Mouse (Mus musculus) c-Kit-positive CD71-negative TER-119-negative erythroid progenitor cells, embryonic 14.5 days (primary cell): ENCODE measurements at regions not wholly inside any gene's neighbourhood (a gene's known extent, or its start where the extent isn't known, plus 50 kb on each side); places are given as distances from the start of the nearest gene placed in this dataset.

Experiments used
- DNase-seq: peaks from one replicate; pipeline ENCODE4 v3.0.0-alpha.2; 2013; ENCODE audit warnings: low read depth

DNA sequence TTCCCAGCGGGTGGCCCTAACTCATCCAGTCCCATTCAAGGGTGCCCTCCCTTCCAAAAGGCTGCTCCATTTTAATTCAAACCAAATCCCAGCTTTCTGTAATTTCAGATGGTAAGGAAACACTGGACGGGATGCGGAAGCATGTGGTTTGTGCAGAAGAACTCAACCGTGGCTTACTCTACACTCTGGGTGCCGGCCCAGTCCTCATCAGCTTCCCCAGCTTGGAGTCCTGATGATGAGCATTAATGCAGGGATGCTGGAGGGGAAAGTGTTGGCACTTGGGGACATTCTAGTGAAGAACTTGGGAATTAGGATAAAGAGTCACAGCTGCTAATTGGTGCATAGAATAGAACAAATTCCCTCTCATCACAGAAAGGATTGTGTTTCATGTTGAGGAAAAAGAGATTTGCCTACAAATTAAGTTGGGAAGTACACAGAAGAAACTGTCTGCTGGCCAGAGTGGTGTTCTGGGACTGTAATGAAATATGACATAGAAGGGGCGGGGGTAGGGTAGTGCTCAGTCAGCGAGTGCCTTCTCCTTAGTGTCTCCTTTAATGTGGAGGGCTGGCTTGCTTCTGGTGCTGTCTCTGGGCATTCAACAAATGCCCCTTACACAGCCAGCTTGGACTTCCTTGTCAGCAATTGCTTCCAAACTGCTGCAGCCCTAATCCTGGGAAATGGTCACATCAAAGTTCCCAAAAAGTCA, 285.0 kb upstream of the Bmper start:
- no peak for DNase-seq

DNA sequence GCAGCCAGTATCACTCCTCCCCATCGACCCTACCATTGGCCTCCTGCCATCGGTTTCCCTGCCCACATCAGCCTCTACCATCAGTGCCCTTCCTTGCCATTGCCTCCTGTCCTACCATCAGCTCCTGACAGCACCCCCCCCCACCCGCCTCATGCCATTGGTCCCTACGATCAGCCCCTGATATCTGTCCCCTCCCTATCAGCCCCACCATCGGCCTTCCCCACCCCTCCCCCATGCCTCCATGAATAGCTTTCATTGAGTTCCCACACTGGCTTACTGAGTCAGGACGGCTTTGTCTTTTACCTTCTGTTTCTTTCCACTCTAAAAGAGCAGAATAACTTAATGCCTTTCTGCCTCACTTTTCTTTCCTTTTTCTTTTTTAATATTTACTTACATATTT, 277.9 kb upstream of the Bmper start:
- no peak for DNase-seq

DNA sequence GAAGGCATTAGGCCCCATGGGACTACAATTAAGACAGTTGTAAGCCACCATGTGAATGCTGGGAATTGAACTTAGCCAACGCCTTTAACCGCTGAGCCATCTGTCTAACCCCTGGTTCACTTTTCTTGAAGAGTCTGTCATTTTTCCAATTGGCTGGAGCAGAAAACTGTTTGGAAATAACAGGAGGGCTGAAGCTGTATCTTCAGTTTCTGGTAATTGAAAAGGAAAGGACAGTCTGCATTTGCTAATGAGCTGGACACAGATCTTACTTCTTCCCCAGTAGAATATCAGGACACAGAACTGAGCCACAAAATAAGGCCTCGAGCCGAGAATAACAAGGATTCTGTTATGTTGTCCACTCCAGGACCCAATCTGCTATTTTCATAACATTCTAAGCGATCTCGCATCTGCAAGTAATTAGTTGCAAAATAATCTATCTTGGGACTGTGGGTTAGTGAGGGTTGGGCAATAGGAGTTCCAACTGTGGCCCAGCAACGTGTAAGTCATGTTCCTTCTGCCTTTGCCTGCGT, 277.4 kb upstream of the Bmper start:
- DNase-seq: no peak

DNA sequence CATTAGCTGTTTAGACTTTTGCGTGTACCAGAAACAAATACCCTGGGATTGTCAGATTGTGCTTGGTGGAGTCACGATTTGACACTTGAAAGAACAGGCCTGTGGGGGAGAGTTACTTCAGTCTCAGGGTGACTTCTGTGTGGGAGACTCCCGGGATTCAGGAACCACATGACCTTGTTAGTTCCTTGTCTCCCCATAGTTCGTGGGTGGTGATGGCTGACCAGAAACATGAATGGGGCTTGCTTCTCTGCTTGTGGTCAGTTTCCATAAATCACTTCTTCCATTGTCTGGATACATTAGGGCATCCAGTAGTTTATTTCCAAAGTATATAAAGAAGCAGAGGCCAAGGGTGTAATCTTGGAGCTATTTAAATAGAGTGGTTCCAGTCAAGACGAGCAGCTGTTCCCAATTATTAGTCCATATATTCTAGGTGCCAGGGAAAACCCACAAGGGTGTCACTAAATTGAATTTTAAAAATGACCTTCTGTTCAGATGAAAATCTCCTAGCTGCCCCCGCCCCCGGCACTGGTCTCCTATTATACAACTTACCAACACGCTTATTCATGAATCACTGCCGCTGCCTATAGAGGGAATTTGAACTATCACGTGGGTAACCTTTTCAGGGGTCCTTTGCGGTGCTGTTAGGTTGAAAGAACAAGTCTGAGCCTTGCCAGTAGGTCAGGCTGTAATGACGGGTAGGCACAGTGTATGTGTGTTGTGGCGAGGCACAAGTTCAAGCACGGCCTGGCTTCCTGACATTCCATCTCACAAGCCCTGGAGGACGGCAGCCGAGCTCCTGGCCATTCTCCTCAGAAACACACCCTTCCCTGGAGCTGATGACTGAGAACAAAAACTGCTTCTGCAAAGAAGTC, 270.1 kb upstream of the Bmper start:
- DNase-seq: no peak

- DNase-seq: no peak
Observed at GRCm38 (mm10) chr9:22962269-22962815, 260.5 kb upstream of the Bmper start.

DNA sequence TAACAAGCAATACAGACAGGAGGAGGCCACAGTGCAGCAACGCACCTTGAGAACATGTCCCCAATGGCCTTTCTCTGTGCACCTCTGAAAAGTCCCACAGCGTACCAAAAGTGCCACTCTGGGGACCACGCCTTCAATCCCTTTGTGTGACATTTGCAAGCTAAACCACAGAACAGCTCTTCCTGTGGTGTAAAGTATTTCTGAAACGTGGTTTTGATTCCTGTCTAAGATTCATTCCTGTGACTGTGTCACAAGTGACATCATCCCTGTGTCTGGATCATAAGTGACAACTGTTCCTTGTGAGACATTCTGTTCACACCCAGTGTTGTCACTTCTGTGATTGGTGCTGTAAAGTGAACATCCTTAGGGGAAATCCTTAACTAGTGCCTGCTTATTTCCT, 251.6 kb upstream of the Bmper start:
- no peak for DNase-seq

- DNase-seq: no peak
Observed at GRCm38 (mm10) chr9:22976748-22977147, 246.1 kb upstream of the Bmper start.

DNA sequence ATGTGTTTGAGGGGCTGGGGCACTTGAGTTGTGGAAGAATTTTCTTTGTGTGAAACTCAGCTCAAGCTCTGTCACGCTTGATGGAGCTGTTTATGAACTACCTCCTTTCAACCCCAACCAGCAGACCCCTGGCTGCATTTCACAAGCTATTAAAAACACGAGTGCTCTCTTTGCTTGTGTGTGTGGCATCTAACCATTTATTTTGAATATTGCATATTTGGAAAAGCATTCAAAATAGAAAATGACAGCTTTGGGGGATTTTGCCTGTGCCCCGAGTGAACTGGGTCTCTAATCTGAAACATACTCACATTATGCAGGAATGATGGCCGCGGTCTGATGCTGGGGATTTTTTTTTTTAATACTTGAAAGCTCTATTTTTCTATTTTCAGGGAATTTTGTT, 243.2 kb upstream of the Bmper start:
- no peak for DNase-seq

DNA sequence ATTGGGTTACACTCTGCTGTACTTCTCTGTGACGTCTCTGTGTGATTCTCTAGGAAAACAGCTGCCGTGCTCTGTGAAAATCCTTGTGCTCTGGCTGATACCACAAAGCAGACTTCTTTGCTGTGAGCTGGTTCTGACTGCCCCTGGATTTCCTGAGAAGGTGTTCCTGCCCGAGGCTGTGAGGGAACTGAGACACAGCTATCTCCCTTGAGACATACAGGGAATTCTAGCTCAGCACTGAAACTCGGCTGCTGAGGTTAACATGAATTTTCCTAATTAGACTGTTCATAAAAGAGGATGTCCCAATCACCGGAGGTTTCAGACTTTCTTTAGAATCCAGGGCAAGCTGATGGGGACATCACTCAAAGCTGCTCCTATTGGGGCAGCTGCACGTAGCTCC, 233.4 kb upstream of the Bmper start:
- DNase-seq: no peak

GRCm38 (mm10) chr9:22993531-22993930, 229.3 kb upstream of the Bmper start:
- DNase-seq: no peak

GRCm38 (mm10) chr9:22995564-22995963, 227.3 kb upstream of the Bmper start:
- DNase-seq: no peak

- DNase-seq: no peak
Observed at GRCm38 (mm10) chr9:22998306-22998705, 224.6 kb upstream of the Bmper start.

DNA sequence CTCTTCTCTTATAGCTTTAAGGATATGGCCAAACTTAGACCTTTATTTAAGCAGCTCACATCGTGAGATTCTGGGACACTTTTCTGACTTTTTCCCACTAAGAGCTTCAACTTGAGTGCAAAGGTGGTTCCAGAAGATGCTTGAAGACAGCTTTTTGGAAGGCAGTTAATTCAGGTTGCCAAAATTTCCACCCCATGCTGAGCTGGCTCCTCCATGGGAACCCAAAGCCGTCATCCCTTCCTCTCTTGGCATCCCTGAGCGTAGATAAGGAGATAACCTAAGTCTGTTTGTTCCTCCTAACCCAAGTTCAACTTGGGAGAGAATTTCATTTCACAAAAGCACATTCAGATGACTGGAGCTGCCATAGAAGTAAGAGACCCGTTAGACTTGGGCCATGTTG, 223.7 kb upstream of the Bmper start:
- no peak for DNase-seq

- no peak for DNase-seq
Observed at GRCm38 (mm10) chr9:23000200-23000599, 222.7 kb upstream of the Bmper start.

DNA sequence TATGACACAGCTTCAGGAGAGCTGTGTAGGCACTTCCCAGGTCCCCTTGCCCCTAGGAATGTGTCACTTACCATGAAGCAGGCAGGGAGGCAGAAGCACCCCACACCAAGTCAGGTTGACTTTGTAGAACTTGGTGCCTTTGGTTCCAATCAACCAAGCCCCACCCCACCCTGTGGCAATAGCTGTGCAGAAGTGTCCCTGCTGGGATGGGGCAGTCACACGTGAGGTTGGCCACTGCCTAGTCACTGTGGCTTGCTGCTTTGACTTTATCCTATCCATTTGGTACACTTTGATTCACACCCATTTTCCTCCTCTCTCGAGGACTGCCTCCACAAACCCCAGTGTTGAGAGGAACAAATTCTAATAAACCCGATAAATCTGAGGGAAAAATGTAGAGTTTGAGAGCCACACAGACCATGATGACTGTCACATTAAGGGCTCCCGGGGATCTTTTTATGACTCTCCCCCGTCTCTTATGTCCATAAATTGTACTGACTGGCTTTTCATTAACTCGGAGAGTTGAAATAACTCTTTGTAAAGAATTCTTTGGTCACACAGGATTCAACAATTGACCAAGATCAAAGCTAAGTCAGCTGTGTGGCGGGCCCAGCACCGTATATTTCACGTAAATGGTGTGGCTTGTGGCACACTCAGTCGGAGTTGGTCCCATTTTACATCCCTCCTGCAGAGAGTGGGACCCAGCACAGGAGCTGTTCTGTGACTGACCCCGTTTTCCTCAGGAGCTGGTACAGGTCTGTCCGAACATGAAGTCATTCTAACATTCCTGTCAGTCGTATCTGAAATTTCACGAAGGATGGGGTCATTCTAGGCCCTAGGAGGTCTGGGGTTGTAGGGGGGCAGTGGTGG, 219.4 kb upstream of the Bmper start:
- DNase-seq: no peak

- DNase-seq: no peak
Observed at GRCm38 (mm10) chr9:23005005-23005404, 217.9 kb upstream of the Bmper start.

- no peak for DNase-seq
Observed at GRCm38 (mm10) chr9:23009462-23010183, 213.3 kb upstream of the Bmper start.

- DNase-seq: no peak
Observed at GRCm38 (mm10) chr9:23011316-23011959, 211.4 kb upstream of the Bmper start.

DNA sequence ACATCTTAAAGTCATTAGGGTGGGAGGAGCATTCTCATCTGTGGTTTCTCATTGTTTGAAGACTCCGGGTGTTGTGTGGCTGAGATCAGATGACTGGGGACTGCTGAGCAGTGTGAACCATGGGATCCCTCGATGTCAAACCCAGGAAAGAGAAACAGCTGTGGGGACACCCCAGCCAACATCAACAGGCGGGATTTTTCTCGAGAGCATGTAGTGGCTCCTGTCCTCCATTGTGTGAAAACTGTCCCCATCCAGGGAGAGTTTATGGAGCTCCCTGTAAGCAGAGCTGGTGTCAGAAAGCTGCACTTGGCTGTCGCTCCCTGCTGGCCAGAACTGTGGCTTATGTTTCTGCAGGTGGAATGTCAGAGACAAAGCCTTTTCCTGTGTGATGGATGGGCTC, 210.7 kb upstream of the Bmper start:
- DNase-seq: no peak

GRCm38 (mm10) chr9:23016733-23017132, 206.1 kb upstream of the Bmper start:
- DNase-seq: no peak

- DNase-seq: no peak
Observed at GRCm38 (mm10) chr9:23024061-23024460, 198.8 kb upstream of the Bmper start.
